Mouse (Mus musculus) T-helper 17 cell (primary cell): Measurements from ENCODE around the gene Serpina5.

ENCODE experiments used
- in situ Hi-C, 2 experiments: fragments of 300-600 bp; cut with MboI, MseI; formaldehyde crosslinking; loops; 1 replicate in 1 of 2; 2 replicates in 1 of 2; pipeline ENCODE4 v1.15.1; 2025; ENCODE audit warnings: high pct_unique_total_duplicates in 2 of 2

Gene Serpina5

DNA sequence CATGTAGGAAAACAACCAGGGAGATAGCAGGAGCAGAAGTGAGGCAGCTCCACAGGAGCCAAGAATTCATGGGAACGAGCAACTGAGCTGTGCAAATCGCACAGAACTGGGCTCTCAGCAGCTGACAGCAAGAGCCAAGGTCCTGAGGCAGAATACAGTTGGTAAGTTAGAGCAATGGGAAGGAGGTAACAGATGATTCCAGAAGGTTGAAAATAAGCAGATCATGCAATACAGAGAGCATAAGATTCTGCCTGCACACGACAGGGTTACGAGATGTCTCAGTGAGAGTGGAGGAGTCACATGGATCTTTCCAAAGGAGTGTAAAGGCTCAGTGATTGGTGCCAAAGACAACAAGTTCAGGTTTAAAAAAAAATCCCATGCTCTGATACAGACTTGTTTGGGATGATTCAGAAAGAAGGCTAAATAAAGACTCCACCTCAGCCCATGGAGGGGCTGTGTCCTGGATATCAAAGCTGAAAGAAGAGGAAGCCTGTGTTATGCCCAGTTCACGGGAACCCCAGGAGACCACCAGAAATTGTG is 24.2 kb downstream of the Serpina5 start:
- in situ Hi-C loops, result no loop called here

DNA sequence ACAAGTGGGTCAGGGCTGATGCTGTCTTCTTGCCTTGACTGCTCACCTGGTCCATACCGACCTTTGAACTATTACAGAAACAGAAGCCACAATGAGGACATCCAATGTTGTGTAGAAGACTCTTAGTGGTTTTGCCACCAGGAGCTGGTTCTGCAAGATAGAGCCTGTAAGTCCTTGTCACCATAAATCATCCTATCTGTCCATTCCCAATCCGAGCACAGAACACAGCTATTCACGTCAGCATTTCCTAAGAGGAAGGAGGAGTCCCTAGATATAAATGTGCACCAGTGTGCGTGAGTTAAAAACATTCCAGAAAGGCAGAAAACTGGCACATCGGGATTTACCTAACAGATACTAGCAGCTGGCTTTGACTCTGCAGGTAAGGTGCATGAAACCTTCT is 26.8 kb downstream of the Serpina5 start, which contains the start of gene Serpina3b:
Gene Serpina3b, plus strand, starts transcription at position 301 of the 400 bp plus-strand sequence.
- in situ Hi-C loops, result no loop called here

DNA sequence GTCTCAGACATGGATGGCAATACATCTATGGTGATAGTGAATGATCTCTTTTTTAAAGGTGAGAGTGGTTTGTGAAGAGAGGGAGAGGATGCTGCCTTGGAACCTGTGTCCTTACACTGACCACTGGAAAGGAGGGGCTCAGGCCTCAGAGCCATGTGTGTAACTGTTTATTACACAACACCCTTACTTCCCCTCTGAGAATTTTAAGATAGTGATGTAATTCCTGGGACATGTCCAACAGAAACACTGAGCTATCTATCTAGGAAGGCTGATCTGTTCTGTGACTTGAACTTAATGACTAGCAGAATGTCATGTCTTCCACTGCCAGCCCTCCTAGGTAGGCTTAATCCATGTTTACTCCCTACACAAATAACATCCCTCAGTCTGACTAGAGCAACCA is 30.1 kb downstream of the Serpina5 start:
- in situ Hi-C loops, result loop anchor here in 1 of 2 experiments (10.0 kb wide), 1 partner anchor 1124 kb away; no protein-coding TSS in a partner anchor

DNA sequence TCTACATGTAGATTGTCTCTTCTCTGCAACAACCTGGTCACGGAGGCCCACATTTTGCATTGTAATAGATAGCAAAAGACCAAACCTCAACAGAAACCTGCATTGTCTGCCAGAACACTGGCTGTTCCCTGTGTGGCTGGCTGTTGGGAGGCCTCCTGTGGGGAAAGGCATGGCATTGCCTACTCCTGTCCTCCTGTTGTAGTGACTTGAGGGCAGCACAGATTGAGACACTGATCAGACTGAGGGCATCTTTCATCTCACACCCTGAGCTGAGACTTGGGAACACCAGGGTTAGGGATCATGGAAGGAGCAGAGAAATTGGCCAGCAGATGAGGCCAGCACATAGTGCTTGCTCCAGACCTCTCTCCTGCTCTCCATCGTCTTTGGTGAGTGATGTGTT is 37.3 kb downstream of the Serpina5 start:
- in situ Hi-C loops, result loop anchor here in 1 of 2 experiments (10.0 kb wide), 1 partner anchor 1117 kb away; no protein-coding TSS in a partner anchor

DNA sequence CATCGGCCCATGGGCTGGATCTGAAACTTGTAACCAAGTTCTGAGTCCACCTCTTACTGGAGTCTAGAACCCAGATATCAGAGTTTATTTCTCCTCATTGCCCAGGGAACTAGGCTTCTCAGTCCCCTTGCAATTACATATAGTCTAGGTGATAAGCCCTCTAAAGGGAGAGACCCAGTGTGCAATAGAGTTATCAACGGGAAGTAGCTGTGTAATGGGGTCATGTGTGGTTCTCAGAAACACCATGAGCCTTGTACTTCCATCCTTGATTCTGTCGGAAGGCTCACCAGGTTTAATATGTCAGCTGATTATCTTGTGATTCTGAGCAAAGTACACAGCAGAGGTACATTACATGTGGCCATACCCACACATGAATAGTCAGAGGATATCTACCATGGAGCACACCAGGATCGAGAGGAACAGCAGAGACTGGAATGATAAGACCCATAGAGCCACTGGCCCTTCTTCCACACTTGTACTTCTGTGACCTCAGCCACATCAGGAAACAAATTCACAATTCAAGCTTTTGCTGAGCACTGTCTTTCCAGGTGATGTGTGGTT is 39.7 kb downstream of the Serpina5 start:
- in situ Hi-C loops, result no loop called here

DNA sequence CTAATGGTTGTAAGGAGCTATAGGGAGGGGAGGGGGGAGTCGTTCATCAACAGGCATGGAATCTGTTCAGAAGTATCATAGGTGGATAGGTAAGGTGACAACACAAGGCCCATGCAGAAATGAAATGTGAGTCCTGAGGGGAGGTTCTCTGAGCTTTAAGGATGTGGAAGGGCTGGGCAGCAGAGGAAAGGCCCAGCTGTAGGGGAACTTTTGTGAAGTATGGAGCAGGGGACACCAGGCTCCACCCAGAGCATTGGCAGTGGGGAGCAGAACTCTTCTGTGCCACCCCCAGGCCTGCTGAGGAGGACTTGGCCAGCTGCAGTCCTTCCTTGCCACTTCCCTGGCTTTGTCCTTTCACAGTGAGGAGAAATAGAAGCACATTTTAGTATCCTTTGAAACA is 40.6 kb downstream of the Serpina5 start:
- in situ Hi-C loops, result no loop called here

DNA sequence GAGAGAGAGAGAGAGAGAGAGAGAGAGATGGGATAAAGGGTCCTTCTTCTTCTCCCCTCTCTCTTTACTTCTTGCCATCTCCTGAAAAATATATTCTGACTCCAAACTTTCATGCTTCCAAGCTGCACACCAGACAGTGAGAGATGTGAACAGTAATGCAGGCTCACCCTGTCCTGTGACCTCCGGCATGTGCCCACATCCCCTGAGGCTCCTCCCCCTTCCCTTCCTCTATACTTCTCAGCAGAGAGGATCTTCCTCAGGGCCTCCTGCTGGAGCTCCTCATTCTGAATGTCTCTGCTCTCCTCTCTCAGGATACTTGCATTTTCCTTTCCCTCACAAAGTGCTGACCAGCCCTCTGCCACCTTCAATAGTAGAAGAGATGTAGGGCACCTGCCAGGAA is 41.5 kb downstream of the Serpina5 start:
- in situ Hi-C loops, result no loop called here

DNA sequence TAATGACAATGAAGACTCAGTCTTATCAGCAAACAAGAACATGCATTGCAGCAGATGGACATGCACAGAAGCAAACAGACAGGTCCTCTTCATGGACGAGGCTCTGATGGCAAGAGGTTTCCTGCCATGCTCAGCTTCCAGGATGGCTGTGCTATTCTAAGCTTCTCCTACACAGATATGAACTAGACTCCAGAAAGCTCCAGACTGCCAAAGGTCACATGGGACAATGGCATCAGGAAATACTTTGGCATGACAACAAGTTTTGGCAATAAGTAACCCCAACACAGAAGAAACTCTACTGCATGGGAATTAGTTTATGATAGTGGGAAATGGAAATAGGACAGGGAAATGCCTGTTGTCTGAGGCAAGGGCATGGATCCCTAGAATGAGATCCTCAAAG is 42.4 kb downstream of the Serpina5 start:
- in situ Hi-C loops, result no loop called here

DNA sequence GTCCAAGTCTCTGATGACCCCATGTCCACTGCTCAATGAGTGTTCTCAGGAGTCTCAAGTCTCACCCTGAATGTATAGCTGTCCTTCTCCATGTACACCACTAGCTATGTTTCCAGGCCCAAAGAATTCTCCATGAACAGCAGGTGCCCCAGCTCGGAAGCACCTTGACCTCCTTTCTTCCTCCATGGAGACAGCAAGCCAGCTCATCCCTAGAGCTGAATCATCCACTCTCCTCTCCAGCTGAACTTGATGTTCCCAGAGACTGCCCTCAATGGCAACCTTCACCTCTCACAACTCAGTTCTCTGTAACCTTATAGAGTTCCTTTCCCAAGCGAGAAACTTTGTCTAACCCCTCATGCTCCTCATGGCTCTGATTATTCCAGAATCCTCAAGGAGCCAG is 44.7 kb downstream of the Serpina5 start:
- in situ Hi-C loops, result no loop called here

DNA sequence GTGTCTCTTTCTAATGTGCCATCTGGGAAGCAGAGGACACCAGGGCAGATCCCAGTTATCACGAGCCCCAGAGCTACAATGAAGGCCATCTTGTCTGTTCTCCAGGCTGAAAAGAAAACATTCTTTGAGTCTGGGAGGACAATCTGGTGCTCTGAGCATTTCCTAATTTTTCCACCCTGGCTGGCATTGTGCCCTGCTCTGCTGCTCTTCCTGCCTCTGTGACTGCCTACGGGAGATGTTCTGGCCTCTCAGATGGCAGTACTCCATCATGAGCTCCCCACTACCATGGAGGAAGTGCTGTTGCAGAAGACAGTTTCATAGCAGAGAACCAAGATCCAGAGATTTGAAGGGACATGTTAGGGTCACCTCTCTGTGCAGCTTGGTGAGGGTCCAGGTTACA is 51.1 kb downstream of the Serpina5 start:
- in situ Hi-C loops, result no loop called here

DNA sequence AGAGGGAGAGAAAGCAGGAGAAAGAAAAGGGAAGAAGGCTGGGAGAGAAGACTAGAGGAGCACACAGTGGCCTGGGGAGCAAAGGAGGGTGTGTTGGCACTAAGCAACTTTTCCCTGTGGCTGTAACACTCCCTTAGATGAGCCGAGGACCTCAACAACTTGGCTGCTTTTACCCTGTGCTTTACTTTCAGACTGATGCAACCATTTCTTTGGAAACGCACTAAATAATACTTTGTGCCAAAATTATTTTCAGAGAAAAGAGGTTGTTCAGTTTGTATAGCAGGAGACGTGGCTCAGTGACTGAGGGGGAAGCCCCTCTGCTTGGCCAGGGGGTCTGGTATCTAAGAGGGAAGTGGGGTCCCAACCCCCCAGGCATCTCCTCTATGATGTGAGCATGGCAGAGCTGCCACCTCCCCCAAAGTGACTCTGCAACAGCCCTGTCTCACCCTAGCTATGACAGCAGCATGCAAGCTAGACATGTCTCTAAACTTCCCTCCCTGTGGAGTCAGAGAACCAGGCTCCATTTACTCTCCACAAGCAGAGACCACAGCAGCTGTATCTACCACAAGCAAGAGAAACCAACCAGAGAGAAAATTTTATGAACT is 52.2 kb downstream of the Serpina5 start:
- in situ Hi-C loops, result no loop called here

DNA sequence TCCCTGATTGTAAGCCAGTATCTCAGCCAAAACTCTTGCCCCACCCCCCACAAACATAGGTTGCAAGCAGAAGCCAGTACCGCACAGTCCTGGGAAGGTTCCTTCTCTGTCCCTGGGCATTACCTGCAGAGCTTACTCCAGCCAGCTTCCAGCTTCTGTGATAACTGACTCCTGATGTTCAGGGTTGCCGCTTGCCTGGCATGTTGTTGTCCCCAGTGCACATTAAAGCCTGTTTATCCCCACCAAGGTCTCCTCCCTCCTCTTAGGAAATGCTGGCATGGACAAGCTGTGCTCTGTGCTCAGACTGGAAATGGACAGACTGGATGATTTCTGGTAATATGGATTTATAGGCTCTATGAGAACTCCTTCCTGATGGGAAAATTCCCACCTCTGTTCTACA is 52.7 kb downstream of the Serpina5 start, which contains the start of gene Serpina3c:
Gene Serpina3c, minus strand, starts transcription at position 215 of the 400 bp plus-strand sequence.
- in situ Hi-C loops, result no loop called here
